Mouse (Mus musculus) kidney, embryonic 14.5 days (tissue): ENCODE data around the gene Tacc3. TPM values are rescaled to one million over a fixed set of nuclear protein-coding genes. Genes with fewer than 3 reads are reported as not detected.
A peak's percentile ranks its signal among the peaks of the same experiment; 100 is the strongest.

ENCODE experiments used
- ATAC-seq: fragments of 200-750 bp; cut with Nextera tagmentation; 2 replicates; pipeline ENCODE4 v1.8.0; 2017; ENCODE audit warnings: moderate number of reproducible peaks, mild to moderate bottlenecking, moderate TSS enrichment, moderate library complexity; ENCODE audit not compliant: low FRiP score, low TSS enrichment
- H3K27ac ChIP-seq: fragments of 300-500 bp; sonication (generic); 2 replicates; pipeline ENCODE4 v1.5.1; 2014; ENCODE audit warnings: low read depth, mild to moderate bottlenecking, low read length, moderate library complexity, mixed read lengths
- H3K27me3 ChIP-seq: fragments of 300-500 bp; sonication (generic); 2 replicates; pipeline ENCODE4 v1.6.1; 2014; ENCODE audit warnings: mild to moderate bottlenecking, low read length; ENCODE audit not compliant: control insufficient read depth, insufficient read depth
- H3K36me3 ChIP-seq: fragments of 300-500 bp; sonication (generic); 2 replicates; pipeline ENCODE4 v1.6.1; 2014; ENCODE audit warnings: low read length, mixed read lengths; ENCODE audit not compliant: control insufficient read depth, insufficient read depth
- H3K4me1 ChIP-seq: fragments of 300-500 bp; sonication (generic); 2 replicates; pipeline ENCODE4 v1.6.1; 2014; ENCODE audit warnings: low read length, mixed read lengths; ENCODE audit not compliant: control insufficient read depth, insufficient read depth
- H3K4me2 ChIP-seq: fragments of 300-500 bp; sonication (generic); replicated peaks from 2 replicates; pipeline ENCODE4 v1.6.1; 2014; ENCODE audit warnings: low read depth, mild to moderate bottlenecking, low read length
- H3K4me3 ChIP-seq: fragments of 300-500 bp; sonication (generic); 2 replicates; pipeline ENCODE4 v1.5.1; 2014; ENCODE audit warnings: mild to moderate bottlenecking, low read length
- H3K9ac ChIP-seq: fragments of 300-500 bp; sonication (generic); 2 replicates; pipeline ENCODE4 v1.6.1; 2014; ENCODE audit warnings: low read depth, mild to moderate bottlenecking, low read length, moderate library complexity
- H3K9me3 ChIP-seq: fragments of 300-500 bp; sonication (generic); 2 replicates; pipeline ENCODE4 v1.6.1; 2016; ENCODE audit warnings: low read length; ENCODE audit not compliant: control insufficient read depth
- WGBS: fragments of 180-500 bp; shearing (Covaris S2); extraction: QIAGEN DNeasy Blood & Tissue Kit; methylation state at CpG from one replicate; pipeline ENCODE4 v1.1.7; 2014; 5-methylcytosine and 5-hydroxymethylcytosine counted together
- polyA plus RNA-seq: library from polyadenylated mRNA; unstranded; fragments of >200 nt; fragmentation: Nextera tagmentation; extraction: Ambion mirVana; gene quantifications from 2 replicates; pipeline ENCODE4 v1.2.1, GENCODE M21; 2014

The Tacc3 gene
- polyA plus RNA-seq, 1 experiment from 2014 or later, result 205 TPM

DNA sequence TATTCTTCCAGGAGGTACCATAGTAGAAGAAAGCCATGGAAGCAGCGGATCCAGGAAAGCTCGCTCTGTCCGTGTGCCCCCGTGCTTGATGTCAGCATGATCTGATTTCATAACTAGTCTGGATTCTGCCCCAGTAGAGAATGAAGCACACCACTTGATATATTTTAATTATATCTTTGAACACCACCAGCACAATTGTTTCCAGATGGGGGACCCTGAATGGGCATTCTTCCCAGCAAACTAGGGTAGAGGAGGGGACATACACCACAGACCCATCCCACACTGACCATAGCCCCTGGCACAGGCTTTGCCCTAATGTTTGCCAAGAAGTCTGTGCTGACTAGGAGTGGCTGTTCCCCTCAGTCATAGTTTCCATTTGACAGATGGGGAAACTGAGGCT, 27.0 kb downstream of the Tacc3 start:
- no peak for ATAC-seq
- H3K36me3 ChIP-seq, result no peaks in the 10 kb centered on the region
- WGBS, result 98% methylated on average over 4 of the region's 4 CpGs
- H3K4me2 ChIP-seq, result no peak overlapping the region
- H3K27me3 ChIP-seq, result no peaks in the 10 kb centered on the region
- peaks cover 10% of the 10 kb centered on the region for H3K4me1 ChIP-seq
- no peak overlapping the region for H3K4me3 ChIP-seq
- H3K9me3 ChIP-seq, result no peaks in the 10 kb centered on the region
- H3K9ac ChIP-seq, result no peak overlapping the region
- H3K27ac ChIP-seq, result no peak overlapping the region

- no peak for ATAC-seq
- H3K36me3 ChIP-seq, result no peaks in the 10 kb centered on the region
- H3K4me2 ChIP-seq, result no peak overlapping the region
- no peak overlapping the region for H3K9ac ChIP-seq
- H3K4me1 ChIP-seq, result peaks cover 19% of the 10 kb centered on the region
- H3K9me3 ChIP-seq, result no peaks in the 10 kb centered on the region
- 69% methylated on average over 4 of the region's 4 CpGs for whole genome bisulfite sequencing
- no peak overlapping the region for H3K27ac ChIP-seq
- no peaks in the 10 kb centered on the region for H3K27me3 ChIP-seq
- H3K4me3 ChIP-seq, result no peak overlapping the region
These were observed 29.2 kb downstream of the Tacc3 start for GRCm38 (mm10) chr5:33687142-33687541.

- H3K27ac ChIP-seq, result no peak overlapping the region
- no peak overlapping the region for H3K9ac ChIP-seq
- H3K9me3 ChIP-seq, result no peaks in the 10 kb centered on the region
- H3K36me3 ChIP-seq, result no peaks in the 10 kb centered on the region
- no peak for ATAC-seq
- H3K4me3 ChIP-seq, result no peak overlapping the region
- no peaks in the 10 kb centered on the region; the same call in 1 of the 2 replicates for H3K27me3 ChIP-seq
- no peak overlapping the region for H3K4me2 ChIP-seq
- H3K4me1 ChIP-seq, result peaks cover 30% of the 10 kb centered on the region
- WGBS, result 64% methylated on average over 14 of the region's 14 CpGs
These were observed 30.6 kb downstream of the Tacc3 start for GRCm38 (mm10) chr5:33688278-33689220.

GRCm38 (mm10) chr5:33689221-33689844, 31.4 kb downstream of the Tacc3 start:
- ATAC-seq, result no peak; the same call in 1 of the 2 replicates
- H3K9me3 ChIP-seq, result no peaks in the 10 kb centered on the region
- no peak overlapping the region for H3K4me2 ChIP-seq
- H3K4me1 ChIP-seq, result peaks cover 33% of the 10 kb centered on the region
- no peaks in the 10 kb centered on the region for H3K36me3 ChIP-seq
- no peaks in the 10 kb centered on the region; the same call in 1 of the 2 replicates for H3K27me3 ChIP-seq
- WGBS, result 51% methylated on average over 20 of the region's 20 CpGs
- H3K4me3 ChIP-seq, result no peak overlapping the region
- H3K9ac ChIP-seq, result no peak overlapping the region
- H3K27ac ChIP-seq, result no peak overlapping the region

GRCm38 (mm10) chr5:33689852-33690645, 32.1 kb downstream of the Tacc3 start:
- ATAC-seq, result peak; percentile 8; the same call in 1 of the 2 replicates
- WGBS, result 77% methylated on average over 11 of the region's 11 CpGs
- Histone ChIP-seq H3K36me3 (no peaks in the 10 kb centered on the region), H3K4me1 (peaks cover 40% of the 10 kb centered on the region), H3K27ac (no peak overlapping the region), H3K4me3 (no peak overlapping the region), H3K27me3 (no peaks in the 10 kb centered on the region; the same call in 1 of the 2 replicates), H3K9ac (0 out of 2 replicates have a peak overlapping the region, but pooled peaks have one; percentile 12), H3K9me3 (no peaks in the 10 kb centered on the region), H3K4me2 (no peak overlapping the region)

DNA sequence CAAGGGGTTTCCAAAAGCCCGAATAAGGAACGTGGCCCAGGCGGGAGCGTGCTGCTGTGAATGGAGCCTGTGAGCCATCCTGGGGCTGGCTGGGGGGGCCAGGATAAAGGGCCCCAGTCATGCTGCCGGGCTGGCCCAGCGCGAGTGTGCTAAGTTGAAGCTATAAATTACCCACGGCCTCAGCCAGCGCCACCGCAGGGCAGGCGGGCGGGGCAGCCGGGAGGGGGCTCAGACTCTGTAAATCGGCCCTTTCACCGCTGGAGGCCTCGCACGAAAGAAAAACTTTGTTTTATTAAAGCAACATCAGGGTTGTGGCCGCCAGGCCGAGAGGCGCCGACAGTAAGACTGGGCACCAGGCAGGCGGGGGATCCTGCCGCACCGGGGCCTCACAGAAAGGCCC, 34.5 kb downstream of the Tacc3 start:
- H3K9ac ChIP-seq, result peak overlapping the region; percentile 19; the same call in 1 of the 2 replicates

GRCm38 (mm10) chr5:33694461-33694847, 36.5 kb downstream of the Tacc3 start:
- Histone ChIP-seq H3K4me3 (no peak overlapping the region), H3K27me3 (peaks cover 18% of the 10 kb centered on the region), H3K36me3 (no peaks in the 10 kb centered on the region), H3K4me2 (no peak overlapping the region), H3K27ac (no peak overlapping the region), H3K9me3 (no peaks in the 10 kb centered on the region), H3K4me1 (peaks cover 55% of the 10 kb centered on the region), H3K9ac (no peak overlapping the region)
- ATAC-seq, result no peak
- 64% methylated on average over 9 of the region's 9 CpGs for WGBS

More for the DNA sequence above, 34.5 kb downstream of the Tacc3 start:
- Histone ChIP-seq H3K4me2 (peak overlapping the region; percentile 28), H3K4me1 (peaks cover 50% of the 10 kb centered on the region), H3K27me3 (peaks cover 18% of the 10 kb centered on the region), H3K27ac (peak overlapping the region; percentile 52; the same call in 1 of the 2 replicates), H3K9me3 (no peaks in the 10 kb centered on the region), H3K36me3 (no peaks in the 10 kb centered on the region), H3K4me3 (no peak overlapping the region)
- WGBS, result 2% methylated on average over 24 of the region's 24 CpGs
- peak; percentile 33 for ATAC-seq

DNA sequence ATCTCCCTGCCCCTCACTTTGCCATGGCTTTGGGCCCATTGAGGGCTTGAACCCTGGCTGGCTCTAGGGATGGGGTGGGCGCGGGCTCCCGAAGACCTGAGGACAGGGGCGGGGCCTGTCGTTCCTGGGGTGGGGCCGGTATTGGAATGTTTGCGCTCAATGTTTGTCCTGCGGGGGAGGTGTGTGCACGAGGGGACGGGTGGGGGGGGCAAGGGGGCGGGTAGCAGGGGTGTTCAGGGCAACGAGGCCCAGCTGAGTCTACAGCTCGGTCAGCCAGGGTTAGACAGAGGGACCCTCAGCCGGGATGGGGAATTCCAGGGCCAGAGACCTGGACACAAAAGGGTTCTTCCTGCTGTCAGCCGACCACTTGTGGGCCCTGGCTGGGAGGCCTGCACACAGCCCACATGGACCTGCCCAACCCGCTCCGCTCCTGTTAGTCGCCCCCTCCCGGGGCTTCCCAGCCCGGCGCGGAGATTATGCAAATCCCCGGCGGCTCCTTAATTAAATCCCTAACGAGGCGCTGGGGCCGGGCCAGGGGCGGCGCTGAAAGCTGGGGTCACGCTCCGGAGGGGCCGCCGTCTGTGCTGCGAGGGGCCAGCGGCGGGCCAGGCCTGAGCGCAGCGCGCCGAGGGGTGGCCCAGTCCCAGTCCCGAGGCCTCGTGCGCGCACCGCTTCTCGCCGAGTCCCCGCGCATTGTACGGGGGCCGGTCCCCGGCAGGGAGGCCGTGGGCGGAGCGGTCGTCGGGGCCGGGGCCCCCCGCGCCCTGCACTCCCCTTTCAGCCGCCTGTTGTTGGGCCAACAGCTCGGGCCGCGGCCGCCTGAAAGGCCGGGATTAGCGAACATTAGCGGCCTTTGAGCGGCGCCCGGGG, 37.2 kb downstream of the Tacc3 start:
- H3K36me3 ChIP-seq, result no peaks in the 10 kb centered on the region
- 0 out of 2 replicates have a peak overlapping the region, but pooled peaks have one; percentile 42 for H3K27ac ChIP-seq
- 3% methylated on average over 56 of the region's 71 CpGs for WGBS
- H3K4me3 ChIP-seq, result peak overlapping the region; percentile 46
- H3K4me2 ChIP-seq, result peak overlapping the region; percentile 93
- H3K9ac ChIP-seq, result peak overlapping the region; percentile 72
- peaks cover 51% of the 10 kb centered on the region for H3K4me1 ChIP-seq
- ATAC-seq, result peak; percentile 69
- no peaks in the 10 kb centered on the region for H3K9me3 ChIP-seq
- peaks cover 18% of the 10 kb centered on the region for H3K27me3 ChIP-seq
